Mouse (Mus musculus) megakaryocyte, embryonic 14.5 days (primary cell): Measurements from ENCODE around the gene Limk2.

Experiments
- FLI1 ChIP-seq: IDR thresholded peaks from 2 replicates; pipeline ENCODE4 v1.6.1; 2012; ENCODE audit warnings: low read length, inconsistent platforms, mixed read lengths
- GATA1 ChIP-seq: IDR thresholded peaks from 3 replicates; pipeline ENCODE4 v1.6.1; 2012; ENCODE audit warnings: mixed read lengths, low read length, inconsistent platforms, borderline replicate concordance

DNA sequence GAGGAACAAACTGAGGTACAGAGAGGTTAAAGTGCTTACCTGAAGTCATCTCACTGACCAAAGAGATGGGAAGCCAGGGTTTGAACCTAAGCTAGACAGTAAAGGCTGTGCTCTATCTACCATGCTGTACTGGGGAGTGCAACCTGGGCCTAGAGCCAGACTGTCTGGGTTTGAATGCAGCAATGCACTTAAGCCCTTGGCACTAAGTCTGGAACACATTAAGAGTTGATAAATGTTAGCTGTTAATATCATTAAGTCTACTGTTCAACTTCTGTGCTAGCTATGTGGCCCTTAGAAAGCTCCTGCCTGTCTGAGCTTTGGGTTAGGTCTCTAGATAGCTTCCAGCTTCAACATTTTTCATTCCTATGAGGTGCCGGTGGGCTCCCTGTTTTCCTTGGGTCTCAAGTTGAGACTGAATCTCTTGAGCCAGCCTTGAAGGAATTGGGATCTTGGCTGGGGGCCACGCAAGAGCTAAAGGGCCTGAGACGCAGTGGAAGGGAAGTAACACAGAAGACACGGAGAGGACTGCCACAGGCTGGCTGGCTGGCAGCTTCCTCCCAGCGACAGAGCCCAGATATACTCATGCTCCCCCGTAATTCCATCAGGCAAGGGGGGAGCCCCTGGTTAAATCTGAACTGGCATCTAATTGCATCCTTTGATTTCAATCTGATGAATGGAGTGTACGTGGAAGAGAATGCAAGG lies 35.2 kb downstream of the Limk2 start:
- TF ChIP-seq GATA1 (no peak), FLI1 (no peak)
